Mouse (Mus musculus): Measurements from ENCODE around the gene 4930522L14Rik.
"Not testable (repeated sequence)": the region's sequence is repeated elsewhere in the genome, so short reads cannot be mapped to it uniquely, and the experiment has no call there.

4930522L14Rik gene

DNA sequence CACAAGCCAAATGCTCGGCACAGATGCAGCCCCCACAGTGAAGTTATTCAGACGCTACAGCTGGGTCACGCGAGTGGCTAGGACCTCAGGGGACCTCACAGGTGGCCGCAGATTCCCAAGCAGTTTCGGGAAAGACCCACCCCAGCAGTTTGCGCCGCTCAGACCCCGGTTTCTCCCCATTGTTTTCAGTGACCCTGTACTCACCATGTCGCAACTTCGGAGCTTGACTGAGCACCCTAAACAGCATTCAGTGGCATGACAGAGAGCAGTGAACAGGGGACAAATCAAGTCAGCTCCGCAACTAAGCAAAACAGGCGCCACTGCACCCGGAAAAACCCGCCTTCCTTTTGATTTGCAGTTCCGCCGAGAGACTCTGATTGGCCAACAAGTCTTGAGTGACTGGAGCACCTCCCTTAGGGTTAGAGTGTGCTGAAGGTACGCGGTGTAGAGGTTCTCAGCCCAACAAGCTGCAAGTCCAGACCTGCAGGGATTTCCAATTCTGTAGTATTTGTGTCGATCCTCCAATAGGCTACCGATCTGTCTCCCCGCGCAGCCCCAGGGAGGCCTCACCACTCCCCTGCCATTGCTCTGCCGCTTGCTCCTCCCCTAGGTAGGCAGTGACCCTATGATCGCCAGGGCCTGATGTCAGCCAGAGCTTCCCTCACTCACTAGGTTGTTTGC, at the start of gene 4930522L14Rik:
Gene 4930522L14Rik (minus strand): TSS at position 496 of the 681 bp plus-strand sequence.
- DNase-seq, result peak; percentile 60 to 67

DNA sequence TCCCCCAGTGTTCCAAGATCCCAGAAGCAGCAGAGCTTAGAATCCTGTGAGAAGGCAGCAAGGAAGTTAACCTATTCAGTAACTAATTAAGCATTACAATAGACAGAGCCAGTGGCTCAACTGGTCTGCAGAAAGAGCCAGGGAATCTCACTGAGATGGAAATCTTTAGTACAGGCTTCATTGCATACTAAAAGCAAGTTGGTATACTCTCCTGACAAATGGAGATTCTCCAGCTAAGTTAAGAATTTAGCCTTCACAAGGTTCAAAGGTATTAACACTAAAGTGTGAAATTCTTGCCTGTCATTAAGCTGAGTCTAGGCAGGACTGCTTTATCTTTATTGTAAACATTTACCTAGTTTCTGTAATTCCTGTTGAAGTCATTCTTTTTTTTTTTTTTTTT, 49.8 kb upstream of the 4930522L14Rik start:
- DNase-seq, result not testable (repeated sequence)

DNA sequence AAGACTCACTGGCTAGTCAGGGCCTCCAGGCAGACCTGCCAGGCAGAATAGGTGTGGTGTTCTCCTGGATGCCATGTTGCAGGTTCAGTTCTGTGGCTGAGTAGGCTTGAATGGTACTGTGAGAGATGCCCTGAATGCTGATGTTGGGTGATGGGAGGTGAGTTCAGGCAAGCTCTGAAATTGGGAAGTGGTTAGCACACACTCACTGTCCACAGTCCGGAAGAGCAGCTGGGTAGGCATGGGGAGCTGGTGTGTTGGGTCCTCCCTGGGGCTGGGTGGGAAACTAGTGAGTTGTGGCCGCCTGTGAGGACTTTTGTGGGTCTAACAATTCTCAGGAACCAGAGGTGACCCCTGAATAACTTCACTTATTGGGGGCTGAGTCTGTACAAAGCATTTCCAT, 48.3 kb upstream of the 4930522L14Rik start:
- not testable (repeated sequence) for DNase-seq

DNA sequence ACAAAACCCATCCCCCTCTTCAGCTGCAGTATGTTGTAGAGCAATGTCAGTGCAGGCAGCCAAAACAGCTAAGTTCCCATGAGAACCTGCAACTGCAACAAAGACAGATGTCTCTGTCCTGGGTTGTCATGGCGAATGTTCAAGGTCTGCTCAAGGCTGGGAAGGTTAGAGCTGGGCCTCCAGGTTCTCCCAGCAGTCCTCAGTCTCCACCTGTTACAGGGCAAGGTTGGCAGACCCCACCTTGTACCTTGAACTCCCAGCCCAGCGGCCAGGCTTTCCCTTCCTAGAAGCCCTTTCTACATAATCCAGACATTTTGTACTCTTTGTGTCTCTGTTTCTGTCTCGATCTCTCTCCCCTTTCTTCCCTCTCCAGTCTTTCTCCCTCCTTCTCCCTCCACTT, 45.3 kb upstream of the 4930522L14Rik start:
- DNase-seq, result not testable (repeated sequence)

DNA sequence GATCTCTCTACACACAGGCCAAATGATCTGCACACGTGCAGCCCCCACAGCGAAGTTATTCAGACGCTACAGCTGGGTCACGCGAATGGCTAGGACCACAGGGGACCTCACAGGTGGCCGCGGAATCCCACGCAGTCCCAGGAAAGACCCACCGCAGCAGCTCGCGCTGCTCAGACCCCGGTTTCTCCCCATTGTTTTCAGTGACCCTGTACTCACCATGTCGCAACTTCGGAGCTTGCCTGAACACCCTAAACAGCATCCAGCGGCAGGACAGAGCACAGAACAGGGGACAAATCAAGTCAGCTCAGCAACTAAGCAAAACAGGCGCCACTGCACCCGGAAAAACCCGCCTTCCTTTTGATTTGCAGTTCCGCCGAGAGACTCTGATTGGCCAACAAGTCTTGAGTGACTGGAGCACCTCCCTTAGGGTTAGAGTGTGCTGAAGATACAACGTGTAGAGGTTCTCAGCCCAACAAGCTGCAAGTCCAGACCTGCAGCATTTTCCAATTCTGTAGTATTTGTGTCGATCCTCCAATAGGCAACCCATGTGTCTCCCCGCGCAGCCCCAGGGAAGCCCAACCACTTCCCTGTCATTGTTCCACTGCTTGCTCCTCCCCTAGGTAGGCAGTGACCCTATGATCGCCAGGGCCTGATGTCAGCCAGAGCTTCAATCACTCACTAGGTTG, 44.4 kb upstream of the 4930522L14Rik start:
- DNase-seq, result peak; percentile 38 to 52

DNA sequence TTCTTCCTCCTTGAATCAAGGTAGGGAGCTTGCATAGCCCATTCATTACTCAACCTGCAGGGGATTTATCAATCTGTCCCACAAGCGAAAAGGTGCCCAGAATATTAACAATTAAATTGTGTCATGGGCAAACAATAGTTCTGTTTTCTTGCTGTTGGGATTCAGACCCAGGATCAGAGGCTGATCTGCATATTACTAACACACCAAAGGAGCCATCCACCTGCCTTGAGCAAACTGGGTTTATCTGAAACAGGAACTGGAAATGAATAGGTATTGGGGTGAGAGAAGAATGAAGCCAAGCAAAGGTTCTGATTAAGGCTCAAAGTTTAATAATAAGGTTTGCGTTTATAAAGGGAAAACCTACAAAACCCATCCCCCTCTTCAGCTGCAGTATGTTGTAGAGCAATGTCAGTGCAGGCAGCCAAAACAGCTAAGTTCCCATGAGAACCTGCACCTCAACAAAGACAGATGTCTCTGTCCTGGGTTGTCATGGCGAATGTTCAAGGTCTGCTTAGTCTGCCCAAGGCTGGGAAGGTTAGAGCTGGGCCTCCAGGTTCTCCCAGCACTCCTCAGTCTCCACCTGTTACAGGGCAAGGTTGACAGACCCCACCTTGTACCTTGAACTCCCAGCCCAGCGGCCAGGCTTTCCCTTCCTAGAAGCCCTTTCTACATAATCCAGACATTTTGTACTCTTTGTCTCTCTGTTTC, 541 bp upstream of the 4930522L14Rik start:
- DNase-seq, result not testable (repeated sequence)

DNA sequence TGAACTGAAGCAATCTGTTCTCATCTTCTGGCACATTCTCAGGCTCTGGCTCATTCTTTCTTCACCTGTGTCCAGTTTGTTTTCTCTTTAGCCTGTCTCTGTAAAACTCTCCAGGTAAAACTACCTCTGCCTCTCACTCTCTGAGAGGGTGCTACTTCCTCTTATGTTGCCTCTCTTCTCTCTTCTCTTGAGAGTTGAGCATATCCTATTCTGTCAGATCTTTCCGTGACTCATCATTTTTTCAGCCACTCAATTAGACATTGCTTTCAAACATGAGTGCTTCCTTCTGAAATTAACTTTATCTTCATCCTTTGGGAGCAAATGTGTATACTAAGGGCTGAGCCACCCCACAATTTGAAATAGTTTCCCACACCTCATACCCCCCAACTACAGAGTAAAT, 6.6 kb downstream of the 4930522L14Rik start:
- DNase-seq, result not testable (repeated sequence)

DNA sequence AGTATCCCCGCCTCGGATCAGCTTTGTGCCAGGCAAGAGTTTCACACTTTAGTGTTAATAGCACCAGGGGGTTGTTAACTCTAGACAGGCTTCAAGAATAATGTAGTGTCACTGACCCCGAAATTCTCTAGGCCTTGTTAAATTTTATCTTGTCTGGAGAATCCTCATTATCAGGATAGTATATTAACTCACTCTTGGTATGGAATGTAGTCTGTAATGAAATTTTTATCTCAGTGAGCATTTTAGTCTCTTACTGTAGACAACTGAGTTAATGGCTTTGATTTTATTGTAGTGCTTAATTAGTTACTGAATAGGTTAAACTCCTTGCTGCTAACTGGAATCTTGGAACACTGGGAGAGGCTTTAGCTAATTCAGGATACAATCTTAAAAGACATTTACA, 34.3 kb downstream of the 4930522L14Rik start:
- not testable (repeated sequence) for DNase-seq

DNA sequence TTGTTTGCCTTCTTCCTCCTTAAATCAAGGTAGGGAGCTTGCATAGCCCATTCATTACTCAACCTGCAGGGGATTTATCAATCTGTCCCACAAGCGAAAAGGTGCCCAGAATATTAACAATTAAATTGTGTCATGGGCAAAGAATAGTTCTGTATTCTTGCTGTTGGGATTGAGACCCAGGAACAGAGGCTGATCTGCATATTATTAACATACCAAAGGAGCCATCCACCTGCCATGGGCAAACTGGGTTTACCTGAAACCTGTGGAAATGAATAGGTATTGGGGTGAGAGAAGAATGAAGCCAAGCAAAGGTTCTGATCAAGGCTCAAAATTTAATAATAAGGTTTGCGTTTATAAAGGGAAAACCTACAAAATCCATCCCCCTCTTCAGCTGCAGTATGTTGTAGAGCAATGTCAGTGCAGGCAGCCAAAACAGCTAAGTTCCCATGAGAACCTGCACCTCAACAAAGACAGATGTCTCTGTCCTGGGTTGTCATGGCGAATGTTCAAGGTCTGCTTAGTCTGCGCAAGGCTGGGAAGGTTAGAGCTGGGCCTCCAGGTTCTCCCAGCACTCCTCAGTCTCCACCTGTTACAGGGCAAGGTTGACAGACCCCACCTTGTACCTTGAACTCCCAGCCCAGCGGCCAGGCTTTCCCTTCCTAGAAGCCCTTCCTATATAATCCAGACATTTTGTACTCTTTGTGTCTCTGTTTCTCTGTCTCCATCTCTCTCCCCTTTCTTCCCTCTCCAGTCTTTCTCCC, 60.3 kb downstream of the 4930522L14Rik start:
- DNase-seq, result not testable (repeated sequence)

DNA sequence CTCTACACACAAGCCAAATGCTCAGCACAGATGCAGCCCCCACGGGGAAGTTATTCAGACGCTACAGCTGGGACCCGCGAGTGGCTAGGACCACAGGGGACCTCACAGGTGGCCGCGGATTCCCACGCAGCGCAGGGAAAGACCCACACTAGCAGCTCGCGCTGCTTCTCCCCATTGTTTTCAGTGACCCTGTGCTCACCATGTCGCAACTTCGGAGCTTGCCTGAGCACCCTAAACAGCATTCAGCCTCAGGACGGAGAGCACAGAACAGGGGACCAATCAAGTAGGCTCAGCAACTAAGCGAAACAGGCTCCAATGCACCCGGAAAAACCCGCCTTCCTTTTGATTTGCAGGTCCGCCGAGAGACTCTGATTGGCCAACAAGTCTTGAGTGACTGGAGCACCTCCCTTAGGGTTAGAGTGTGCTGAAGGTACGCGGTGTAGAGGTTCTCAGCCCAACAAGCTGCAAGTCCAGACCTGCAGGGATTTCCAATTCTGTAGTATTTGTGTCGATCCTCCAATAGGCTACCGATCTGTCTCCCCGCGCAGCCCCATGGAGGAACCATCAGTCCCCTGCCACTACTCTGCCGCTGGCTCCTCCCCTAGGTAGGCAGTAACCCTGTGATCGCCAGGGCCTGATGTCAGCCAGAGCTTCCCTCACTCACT, 61.0 kb downstream of the 4930522L14Rik start, which contains the start of gene 5430403G16Rik:
Gene 5430403G16Rik (minus strand): TSS at position 505 of the 665 bp plus-strand sequence.
- peak; percentile 64 to 66 for DNase-seq
